Mouse (Mus musculus) heart, postnatal 10 days (tissue): ENCODE measurements around the gene Gm21518. TPM values are rescaled to one million over a fixed set of nuclear protein-coding genes. Genes with fewer than 3 reads are reported as not detected.
"Not testable (repeated sequence)": the region's sequence is repeated elsewhere in the genome, so short reads cannot be mapped to it uniquely, and the experiment has no call there.

ENCODE experiments used
- DNase-seq, 2 experiments: peaks; one replicate each; pipeline ENCODE4 v3.0.0; 2021
- intact Hi-C: fragments of 180-260 bp; cut with DNase I; formaldehyde crosslinking; loops from one replicate; pipeline ENCODE4 v1.15.1; 2025
- total RNA-seq, 2 experiments: library from RNA; stranded (reverse); gene quantifications; 2 replicates each; pipeline ENCODE4 v1.2.3; 2021

Gene Gm21518
- total RNA-seq: not detected

DNA sequence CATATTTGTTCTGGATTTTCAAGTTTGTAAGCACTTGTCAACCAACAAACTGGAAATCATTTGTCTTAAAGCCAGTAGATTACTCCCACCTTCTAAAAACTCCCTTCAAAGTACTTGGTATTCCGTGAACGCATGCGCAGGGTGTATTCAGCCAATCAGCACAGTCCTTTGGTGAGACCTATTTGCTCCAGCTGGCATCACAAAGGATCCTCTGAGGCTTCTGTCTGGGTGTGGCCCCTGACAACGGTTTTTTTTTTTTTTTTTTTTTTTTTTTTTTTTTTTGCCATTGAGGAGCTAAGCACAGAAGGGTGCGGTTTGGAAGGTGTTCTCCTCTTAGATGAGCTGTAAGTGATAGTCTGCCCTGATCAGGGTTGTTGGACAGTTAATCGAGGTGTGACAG is at the start of gene Gm21518:
Gene Gm21518, plus strand, starts transcription at position 301 of the 400 bp plus-strand sequence.
- intact Hi-C loops, DNase-seq: not testable (repeated sequence)
